In genomic region chr11:10201021-10201420, GRCm38 (mm10) we compare ENCODE assay signal across 13 mouse cellular contexts.
A peak's percentile ranks its signal among the peaks of the same experiment; 100 is the strongest.
DNase-seq lines count a peak whose midpoint lies in the region; ATAC-seq lines count a peak whose summit lies in the region.
"Had no signal": no experiment of that assay in that cellular context is flagged by ENCODE, and none has a peak within 500 bp of the region (broad histone marks: within the 10 kb centered on the region; RNA-seq: fewer than 3 reads in every experiment).

No protein-coding gene starts in this region.

- no peak for ATAC-seq in cerebellum, adult (ENCODE audit: insufficient number of reproducible peaks, low FRiP score, low TSS enrichment)
- ATAC-seq: activated CD4-positive, CD25-positive, alpha-beta regulatory T cell, adult 4 months; forebrain, embryonic 16.5 days; midbrain, embryonic 15.5 days had no signal

- peak; percentile 14 to 20 for DNase-seq in cerebellum, postnatal 10 days
- DNase-seq in ovary, postnatal 36 days (ENCODE audit: low spot score), result peak; percentile 5
- no peak for DNase-seq in ovary, adult 18-20 months (ENCODE audit: low spot score)
- peak; percentile 44 to 48 for DNase-seq in kidney, postnatal 4 days
- peak; percentile 13 for DNase-seq in thymus, postnatal 25 days
- DNase-seq in c-Kit-positive CD71-positive TER-119-positive erythroid progenitor cells, embryonic 14.5 days (ENCODE audit: low spot score), result no peak
- DNase-seq in gastrocnemius, postnatal 25 days, result no peak
- DNase-seq: cerebellum, adult 9-10 months; lung, embryonic 14.5 days had no signal

Comparison
In these comparisons a context has a peak if more than half of its experiments do, and no peak if none do; other contexts are left out.
1. DNase-seq: peak in cerebellum, postnatal 10 days (2 of 2), ovary, postnatal 36 days (single experiment), kidney, postnatal 4 days (2 of 2) and thymus, postnatal 25 days (single experiment); none in ovary, adult 18-20 months (single experiment), c-Kit-positive CD71-positive TER-119-positive erythroid progenitor cells, embryonic 14.5 days (single experiment) and gastrocnemius, postnatal 25 days (single experiment).